Mouse (Mus musculus) forebrain, embryonic 11.5 days (tissue): ENCODE data around the gene Ptn. TPM values are rescaled to one million over a fixed set of nuclear protein-coding genes. Genes with fewer than 3 reads are reported as not detected.
A peak's percentile ranks its signal among the peaks of the same experiment; 100 is the strongest.

Experiments used
- ATAC-seq: fragments of 200-750 bp; cut with Nextera tagmentation; replicated peaks from 2 replicates; pipeline ENCODE4 v1.8.0; 2017; ENCODE audit warnings: moderate TSS enrichment; ENCODE audit not compliant: low FRiP score
- DNase-seq: peaks from one replicate; pipeline ENCODE4 v3.0.0-alpha.2; 2017; ENCODE audit warnings: low spot score
- H3K27ac ChIP-seq: fragments of 300-500 bp; sonication (generic); 2 replicates; pipeline ENCODE4 v1.5.1; 2014; ENCODE audit warnings: low read depth, low read length
- H3K27me3 ChIP-seq: fragments of 300-500 bp; sonication (generic); 2 replicates; pipeline ENCODE4 v1.6.1; 2014; ENCODE audit warnings: mild to moderate bottlenecking, low read length, mixed read lengths; ENCODE audit not compliant: control insufficient read depth, insufficient read depth
- H3K36me3 ChIP-seq: fragments of 300-500 bp; sonication (generic); 2 replicates; pipeline ENCODE4 v1.6.1; 2014; ENCODE audit warnings: mild to moderate bottlenecking, low read length, moderate library complexity, mixed read lengths; ENCODE audit not compliant: control insufficient read depth, insufficient read depth
- H3K4me1 ChIP-seq: fragments of 300-500 bp; sonication (generic); replicated peaks from 2 replicates; pipeline ENCODE4 v1.6.1; 2014; ENCODE audit warnings: low read length, mixed read lengths; ENCODE audit not compliant: control insufficient read depth, insufficient read depth
- H3K4me2 ChIP-seq: fragments of 300-500 bp; sonication (generic); 2 replicates; pipeline ENCODE4 v1.6.1; 2014; ENCODE audit warnings: low read depth, mild to moderate bottlenecking, low read length, moderate library complexity, mixed read lengths; ENCODE audit not compliant: severe bottlenecking
- H3K4me3 ChIP-seq: fragments of 300-500 bp; sonication (generic); 2 replicates; pipeline ENCODE4 v1.5.1; 2014; ENCODE audit warnings: low read depth, low read length
- H3K9ac ChIP-seq: fragments of 300-500 bp; sonication (generic); 2 replicates; pipeline ENCODE4 v1.6.1; 2014; ENCODE audit warnings: low read length
- H3K9me3 ChIP-seq: fragments of 300-500 bp; sonication (generic); 2 replicates; pipeline ENCODE4 v1.6.1; 2016; ENCODE audit warnings: low read length, mixed read lengths; ENCODE audit not compliant: control insufficient read depth
- WGBS: fragments of 180-500 bp; shearing (Covaris S2); extraction: QIAGEN DNeasy Blood & Tissue Kit; methylation state at CpG from one replicate; pipeline ENCODE4 v1.1.7; 2014; 5-methylcytosine and 5-hydroxymethylcytosine counted together
- polyA plus RNA-seq: library from polyadenylated mRNA; unstranded; fragments of >200 nt; fragmentation: Nextera tagmentation; extraction: Ambion mirVana; gene quantifications from 2 replicates; pipeline ENCODE4 v1.2.1, GENCODE M21; 2014

The Ptn gene
- polyA plus RNA-seq, 1 experiment from 2014 or later, result 192 TPM

- DNase-seq (no peak), ATAC-seq (peak; percentile 26; the same call in 1 of the 2 replicates)
- Histone ChIP-seq H3K9me3 (no peaks in the 10 kb centered on the region), H3K36me3 (no peaks in the 10 kb centered on the region; the same call in 1 of the 2 replicates), H3K4me1 (peaks cover 5% of the 10 kb centered on the region; the same call in 1 of the 2 replicates), H3K4me3 (peak overlapping the region; percentile 52), H3K27me3 (peaks cover 3% of the 10 kb centered on the region; the same call in 1 of the 2 replicates), H3K27ac (no peak overlapping the region), H3K4me2 (peak overlapping the region; percentile 78), H3K9ac (peak overlapping the region; percentile 80)
- 19% methylated on average over 7 of the region's 7 CpGs for WGBS
These were observed 1.5 kb downstream of the Ptn start for GRCm38 (mm10) chr6:36808306-36809058.

DNA sequence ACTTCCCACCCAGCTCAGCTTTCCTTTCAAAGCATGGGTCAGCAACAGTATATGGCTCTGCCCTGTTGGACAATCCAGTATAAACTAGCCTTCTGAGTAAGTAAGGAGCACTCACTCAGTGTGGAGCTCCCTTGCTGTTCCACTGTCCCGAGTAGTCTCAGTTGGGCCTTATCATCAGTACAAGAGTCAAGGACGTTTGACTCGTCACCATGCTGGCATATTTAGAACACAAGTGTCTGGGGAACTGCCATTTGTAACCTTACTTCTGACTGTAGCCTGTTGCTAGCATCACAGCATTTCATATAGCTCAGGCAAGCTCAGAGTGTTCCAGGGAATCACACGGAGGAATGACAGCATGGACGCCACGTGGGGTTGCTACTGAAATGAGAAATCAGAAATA, 3.1 kb downstream of the Ptn start:
- no peak overlapping the region for H3K9ac ChIP-seq
- no peaks in the 10 kb centered on the region for H3K9me3 ChIP-seq
- ATAC-seq (no peak), DNase-seq (no peak)
- H3K27ac ChIP-seq, result no peak overlapping the region
- H3K4me2 ChIP-seq, result no peak overlapping the region
- H3K4me1 ChIP-seq, result peaks cover 5% of the 10 kb centered on the region; the same call in 1 of the 2 replicates
- 88% methylated on average over 6 of the region's 6 CpGs for WGBS
- H3K27me3 ChIP-seq, result peaks cover 3% of the 10 kb centered on the region; the same call in 1 of the 2 replicates
- H3K36me3 ChIP-seq, result no peaks in the 10 kb centered on the region; the same call in 1 of the 2 replicates
- H3K4me3 ChIP-seq, result no peak overlapping the region

- no peaks in the 10 kb centered on the region; the same call in 1 of the 2 replicates for H3K36me3 ChIP-seq
- DNase-seq (no peak), ATAC-seq (no peak)
- no peaks in the 10 kb centered on the region for H3K9me3 ChIP-seq
- no peak overlapping the region for H3K4me2 ChIP-seq
- no peak overlapping the region for H3K27ac ChIP-seq
- H3K4me3 ChIP-seq, result no peak overlapping the region
- H3K4me1 ChIP-seq, result peaks cover 6% of the 10 kb centered on the region
- no peaks in the 10 kb centered on the region for H3K27me3 ChIP-seq
- WGBS, result 88% methylated on average over 5 of the region's 5 CpGs
- H3K9ac ChIP-seq, result no peak overlapping the region
These were observed 9.6 kb downstream of the Ptn start for GRCm38 (mm10) chr6:36800309-36800946.

GRCm38 (mm10) chr6:36797066-36797655, 12.9 kb downstream of the Ptn start:
- no peaks in the 10 kb centered on the region for H3K27me3 ChIP-seq
- ATAC-seq (no peak), DNase-seq (no peak)
- no peak overlapping the region for H3K27ac ChIP-seq
- H3K4me2 ChIP-seq, result no peak overlapping the region
- H3K4me1 ChIP-seq, result peaks cover 6% of the 10 kb centered on the region
- H3K9me3 ChIP-seq, result no peaks in the 10 kb centered on the region
- no peak overlapping the region for H3K9ac ChIP-seq
- WGBS, result 29% methylated on average over 3 of the region's 3 CpGs
- no peaks in the 10 kb centered on the region for H3K36me3 ChIP-seq
- no peak overlapping the region for H3K4me3 ChIP-seq

- DNase-seq, result no peak
- H3K36me3 ChIP-seq, result no peaks in the 10 kb centered on the region
- no peaks in the 10 kb centered on the region for H3K27me3 ChIP-seq
- no peaks in the 10 kb centered on the region for H3K9me3 ChIP-seq
- H3K4me1 ChIP-seq, result peaks cover 6% of the 10 kb centered on the region
- H3K9ac ChIP-seq, result no peak overlapping the region
- no peak for ATAC-seq
- no peak overlapping the region for H3K27ac ChIP-seq
- 86% methylated on average over 4 of the region's 4 CpGs for WGBS
- no peak overlapping the region for H3K4me2 ChIP-seq
- H3K4me3 ChIP-seq, result no peak overlapping the region
These were observed 15.5 kb downstream of the Ptn start for GRCm38 (mm10) chr6:36794535-36794934.

DNA sequence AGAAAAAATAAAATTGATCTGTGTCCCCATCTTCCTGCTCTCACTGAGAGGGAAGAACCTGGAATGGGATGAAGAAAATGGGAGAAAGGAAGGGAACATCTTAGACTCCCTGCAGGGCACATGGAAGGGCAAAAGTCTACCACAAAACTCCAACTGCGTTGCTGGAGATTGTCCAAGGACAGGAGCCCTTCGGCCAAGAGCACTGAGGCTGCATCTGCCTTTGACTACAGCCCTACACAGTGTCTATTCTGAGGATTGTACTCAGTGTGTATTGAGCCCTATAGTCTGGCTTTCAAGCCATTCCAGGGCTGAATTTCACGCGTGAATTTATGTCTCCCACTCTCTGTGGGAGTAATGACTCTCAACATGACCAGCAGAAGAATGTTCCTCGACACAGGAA, 16.2 kb downstream of the Ptn start:
- Histone ChIP-seq H3K4me1 (peaks cover 9% of the 10 kb centered on the region), H3K9me3 (no peaks in the 10 kb centered on the region), H3K4me3 (no peak overlapping the region), H3K27me3 (no peaks in the 10 kb centered on the region), H3K27ac (no peak overlapping the region), H3K4me2 (no peak overlapping the region), H3K9ac (no peak overlapping the region), H3K36me3 (no peaks in the 10 kb centered on the region)
- ATAC-seq (no peak), DNase-seq (no peak)
- WGBS, result 86% methylated on average over 5 of the region's 5 CpGs

DNA sequence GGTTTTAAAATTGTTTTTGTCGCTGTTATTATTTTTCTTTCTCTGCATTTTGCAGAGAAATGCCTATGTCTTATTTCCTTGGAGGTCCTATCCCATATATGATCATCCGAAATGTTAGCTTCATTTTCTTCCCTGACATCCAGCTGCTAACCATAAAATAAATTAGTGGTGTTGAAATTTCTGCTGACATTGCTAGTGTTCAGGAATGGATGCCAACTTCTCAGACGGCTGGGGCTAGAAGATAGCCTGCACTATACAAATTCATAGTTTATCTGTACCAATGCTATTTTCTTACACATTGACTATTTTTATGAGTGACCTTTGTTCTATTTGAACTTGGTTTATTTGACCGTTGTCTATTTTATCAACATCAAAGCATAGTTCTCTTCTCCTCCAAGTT, 20.8 kb downstream of the Ptn start:
- DNase-seq (no peak), ATAC-seq (no peak)
- no peaks in the 10 kb centered on the region for H3K27me3 ChIP-seq
- 49% methylated on average over 4 of the region's 4 CpGs for WGBS
- no peak overlapping the region for H3K9ac ChIP-seq
- no peaks in the 10 kb centered on the region for H3K9me3 ChIP-seq
- peaks cover 16% of the 10 kb centered on the region for H3K4me1 ChIP-seq
- no peak overlapping the region for H3K27ac ChIP-seq
- H3K4me2 ChIP-seq, result no peak overlapping the region
- H3K36me3 ChIP-seq, result no peaks in the 10 kb centered on the region
- H3K4me3 ChIP-seq, result no peak overlapping the region

- ATAC-seq, result peak; percentile 76
These were observed 21.3 kb downstream of the Ptn start for GRCm38 (mm10) chr6:36788576-36789191.

More at GRCm38 (mm10) chr6:36788576-36789191, 21.3 kb downstream of the Ptn start:
- Histone ChIP-seq H3K4me3 (no peak overlapping the region), H3K4me2 (no peak overlapping the region), H3K9me3 (no peaks in the 10 kb centered on the region), H3K27ac (no peak overlapping the region), H3K36me3 (no peaks in the 10 kb centered on the region), H3K4me1 (peaks cover 16% of the 10 kb centered on the region), H3K9ac (no peak overlapping the region), H3K27me3 (no peaks in the 10 kb centered on the region)
- DNase-seq, result peak; percentile 57
- 18% methylated on average over 12 of the region's 12 CpGs for WGBS
